Mouse (Mus musculus) heart, postnatal 0 days (tissue): ENCODE data around the gene Cdon.

Source experiments
- CTCF ChIP-seq: IDR thresholded peaks from 2 replicates; pipeline ENCODE4 v1.5.1; 2016; ENCODE audit warnings: antibody characterized with exemption, control low read depth, low read depth
- EP300 ChIP-seq: IDR thresholded peaks from 2 replicates; pipeline ENCODE4 v1.6.1; 2016; ENCODE audit warnings: antibody characterized with exemption, low read depth

- TF ChIP-seq CTCF (no peak), EP300 (no peak)
These were observed 18.1 kb downstream of the Cdon start for GRCm38 (mm10) chr9:35439062-35439442.
